Mouse (Mus musculus): ENCODE measurements around the gene Olfr1129.
"Not testable (repeated sequence)": the region's sequence is repeated elsewhere in the genome, so short reads cannot be mapped to it uniquely, and the experiment has no call there.

Gene Olfr1129

GRCm38 (mm10) chr2:87573602-87574001 is at the start of gene Olfr1129:
TSS of gene Olfr1129 (plus strand) at chr2:87573902.
- not testable (repeated sequence) for DNase-seq (ENCODE audit: low spot score in 2 of 2)

GRCm38 (mm10) chr2:87525899-87526616 is 47.6 kb upstream of the Olfr1129 start:
- DNase-seq (ENCODE audit: low spot score in 2 of 2) = not testable (repeated sequence)

GRCm38 (mm10) chr2:87531496-87531895 is 42.2 kb upstream of the Olfr1129 start, which contains the start of gene Olfr153:
TSS of gene Olfr153 (plus strand) at chr2:87531796.
- no peak for DNase-seq (ENCODE audit: low spot score in 2 of 2)

GRCm38 (mm10) chr2:87534826-87535225 is 38.9 kb upstream of the Olfr1129 start:
- DNase-seq (ENCODE audit: low spot score in 2 of 2) = no peak

- DNase-seq (ENCODE audit: low spot score in 2 of 2) = no peak
Measured at GRCm38 (mm10) chr2:87545442-87545841, 28.3 kb upstream of the Olfr1129 start, which contains the start of gene Olfr1128. TSS of gene Olfr1128 (minus strand) at chr2:87545542.

- not testable (repeated sequence) for DNase-seq (ENCODE audit: low spot score in 2 of 2)
Measured at GRCm38 (mm10) chr2:87605912-87606311, 32.2 kb downstream of the Olfr1129 start, which contains the start of gene Olfr1130. TSS of gene Olfr1130 (plus strand) at chr2:87606212.

- DNase-seq (ENCODE audit: low spot score in 2 of 2) = no peak
Measured at GRCm38 (mm10) chr2:87626804-87627203, 53.1 kb downstream of the Olfr1129 start, which contains the start of gene Olfr1131. TSS of gene Olfr1131 (plus strand) at chr2:87627104.

Measured in heart, adult 9 months (tissue).